Mouse (Mus musculus): ENCODE measurements around the gene D330020A13Rik.
"Not testable (repeated sequence)": the region's sequence is repeated elsewhere in the genome, so short reads cannot be mapped to it uniquely, and the experiment has no call there.

The D330020A13Rik gene

DNA sequence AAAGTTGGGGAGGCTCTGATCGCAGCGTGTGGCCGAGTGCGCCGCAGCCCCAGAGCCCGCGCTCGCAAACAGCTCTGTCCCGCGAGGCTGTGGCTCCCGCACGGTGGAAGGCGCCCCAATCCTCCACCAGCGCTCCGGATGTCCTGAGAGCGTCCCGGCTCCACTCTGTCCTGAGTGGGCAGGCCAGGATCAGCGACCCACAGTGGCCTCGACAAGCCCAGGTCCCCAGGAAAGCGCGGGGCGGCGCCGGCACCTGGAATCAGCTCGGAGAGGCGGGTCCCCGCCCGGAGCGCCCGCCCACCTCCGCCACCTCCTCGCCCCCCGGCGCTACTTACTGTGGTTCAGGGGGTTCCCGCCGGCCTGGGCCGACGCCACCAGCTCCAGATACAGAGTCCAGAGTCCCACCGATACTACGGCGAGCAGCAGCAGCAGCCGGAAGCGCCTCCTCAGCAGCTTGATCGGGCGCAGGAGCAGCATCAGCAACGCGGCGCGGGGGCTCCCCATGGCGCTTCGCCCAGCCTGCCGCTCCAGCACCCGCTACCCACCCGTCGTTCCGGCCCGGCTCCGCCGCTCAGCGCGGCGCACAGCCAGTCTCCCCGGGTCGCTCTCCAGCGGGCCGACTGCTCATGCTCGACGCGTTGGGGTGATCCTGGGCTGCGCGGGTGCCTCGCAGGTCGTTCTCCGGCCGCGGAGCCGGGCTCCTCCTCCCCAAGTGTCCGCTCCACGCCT, at the start of gene D330020A13Rik, which contains the start of gene B4galnt3:
Gene D330020A13Rik, plus strand, starts transcription at position 309 of the 729 bp plus-strand sequence.
Gene B4galnt3, minus strand, starts transcription at position 504 of the 729 bp plus-strand sequence.
- peak in 1 of 2 experiments; percentile 34 for DNase-seq (ENCODE audit: low spot score in 2 of 2)

DNA sequence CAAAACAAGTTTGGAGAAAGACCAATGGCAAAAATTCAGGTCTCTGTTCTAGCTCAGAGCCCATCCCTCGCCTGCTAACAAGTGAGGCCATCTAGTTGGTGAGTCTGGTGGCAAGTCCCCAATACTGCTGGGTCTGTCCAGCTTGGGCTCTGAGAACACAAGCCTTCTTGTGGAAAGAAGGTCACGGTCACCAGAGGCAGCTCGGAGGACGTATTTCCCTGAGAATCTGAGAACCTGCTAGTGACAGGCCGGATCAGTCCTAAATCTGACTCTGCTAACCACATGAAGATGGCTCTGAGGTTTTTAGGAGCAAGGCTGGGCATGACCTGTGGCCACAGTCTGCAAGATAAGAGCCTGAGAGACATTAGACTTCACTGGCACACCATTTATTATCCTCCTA, 47.5 kb upstream of the D330020A13Rik start:
- DNase-seq (ENCODE audit: low spot score in 2 of 2) = no peak

DNA sequence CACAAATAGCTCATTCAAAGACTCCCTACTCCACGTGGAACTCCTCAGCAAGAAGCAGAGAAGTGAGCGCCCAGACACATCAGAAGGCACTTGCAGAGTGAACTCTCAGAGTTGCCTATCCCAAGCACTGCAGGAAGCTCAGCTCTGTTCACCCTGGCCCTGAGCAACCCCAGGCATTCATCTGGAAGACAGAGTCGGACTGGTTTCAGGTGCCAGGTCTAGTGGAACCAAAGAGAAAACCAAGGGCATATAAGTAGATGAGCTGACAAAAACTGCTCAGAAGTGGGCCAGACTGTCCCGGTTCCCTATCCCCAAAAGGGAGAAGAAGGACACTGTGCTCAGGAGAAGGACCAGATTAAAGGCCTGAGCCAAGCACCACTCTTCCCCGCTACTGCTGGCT, 44.3 kb upstream of the D330020A13Rik start:
- no peak for DNase-seq (ENCODE audit: low spot score in 2 of 2)

DNA sequence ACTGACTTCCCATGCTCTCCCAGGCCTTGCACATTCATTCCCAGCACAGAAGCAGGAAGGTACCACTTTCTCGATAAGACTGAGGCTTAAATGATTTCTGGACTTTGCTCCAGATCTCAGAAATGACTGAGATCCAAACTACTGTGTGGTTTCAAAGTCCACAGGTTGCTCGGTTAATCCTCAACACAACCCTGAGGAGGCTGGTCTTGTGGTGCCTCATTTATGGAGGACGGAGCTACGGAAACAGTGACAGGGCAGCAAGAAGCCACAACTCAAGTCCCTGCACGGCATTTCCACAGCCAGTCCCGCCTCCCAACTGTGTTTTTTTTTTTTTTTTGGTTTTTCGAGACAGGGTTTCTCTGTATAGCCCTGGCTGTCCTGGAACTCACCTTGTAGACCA, 43.2 kb upstream of the D330020A13Rik start:
- DNase-seq (ENCODE audit: low spot score in 2 of 2) = no peak

DNA sequence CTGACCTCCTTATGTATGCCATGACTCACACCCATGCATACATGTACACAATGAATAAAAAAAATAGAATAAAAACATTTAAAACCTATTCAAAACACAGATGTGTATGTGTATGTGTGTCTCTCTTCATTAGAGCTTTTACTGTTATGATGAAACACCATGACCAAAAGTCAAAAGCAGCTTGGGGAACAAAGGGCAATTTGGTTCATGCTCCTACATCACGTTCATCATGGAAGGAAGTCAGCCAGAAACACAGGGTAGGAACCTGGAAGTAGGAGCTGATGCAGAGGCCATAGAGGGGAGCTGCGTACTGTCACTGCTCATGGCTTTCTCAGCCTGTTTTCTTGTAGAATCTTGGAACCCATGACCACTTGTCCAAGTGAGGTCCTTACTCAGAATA, 41.4 kb upstream of the D330020A13Rik start:
- DNase-seq (ENCODE audit: low spot score in 2 of 2) = no peak

DNA sequence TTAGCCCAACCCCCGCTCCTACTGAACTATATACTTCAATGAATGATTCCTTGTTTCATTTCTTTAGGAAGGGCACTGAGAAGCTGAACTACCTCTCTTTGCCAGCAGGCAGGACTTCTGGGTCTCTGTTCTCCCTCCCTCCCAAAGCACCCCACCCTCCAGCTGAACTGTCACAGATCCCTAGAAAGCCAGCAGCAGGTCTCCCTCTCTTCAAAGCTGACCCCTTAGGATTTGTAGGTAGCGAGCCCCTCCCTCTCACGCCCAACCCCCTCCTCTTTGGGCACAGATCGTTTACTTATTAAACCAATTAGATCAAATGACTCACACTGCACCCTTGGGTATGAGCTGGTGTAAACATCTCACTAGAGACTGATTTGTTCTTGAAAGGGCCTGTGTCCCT, 39.5 kb upstream of the D330020A13Rik start:
- DNase-seq (ENCODE audit: low spot score in 2 of 2) = no peak

DNA sequence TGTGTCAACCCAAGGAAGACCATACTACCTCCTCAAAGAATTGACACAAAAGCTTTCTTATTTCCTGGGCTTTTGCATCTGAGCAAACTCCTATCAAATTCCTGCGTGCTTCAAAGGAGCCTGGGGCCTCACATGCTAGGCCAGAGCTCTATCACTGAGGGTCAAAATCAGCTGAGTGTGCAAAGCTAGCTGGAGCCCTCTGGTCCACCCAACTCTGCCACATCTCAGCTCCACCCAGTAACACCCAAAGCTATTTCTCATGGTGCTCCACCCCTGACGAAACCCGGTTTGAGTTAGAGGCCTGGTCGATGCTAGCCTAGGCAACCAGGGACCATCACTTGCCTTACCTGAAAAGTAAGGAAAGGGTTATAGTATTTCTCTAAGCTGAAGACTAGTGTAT, 39.0 kb upstream of the D330020A13Rik start:
- DNase-seq (ENCODE audit: low spot score in 2 of 2) = no peak

DNA sequence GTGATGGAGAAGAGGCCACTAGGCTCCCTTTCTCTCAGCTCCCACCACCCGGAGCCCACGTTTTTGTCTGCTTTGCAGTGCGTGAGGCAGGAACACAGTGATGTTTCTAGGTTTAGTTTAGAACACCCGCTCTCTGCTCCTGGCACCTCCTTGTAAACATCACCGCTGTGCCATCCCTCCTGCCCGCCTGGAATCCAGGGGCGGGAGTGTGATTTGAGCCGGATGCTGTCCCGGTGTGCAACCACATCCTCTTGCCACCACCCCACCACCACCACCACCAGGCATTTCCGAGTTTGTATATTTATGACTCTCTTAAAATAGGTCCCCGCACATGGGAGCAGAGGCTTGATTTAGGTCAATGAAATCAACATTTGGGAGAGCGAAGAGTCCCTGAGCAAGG, 38.5 kb upstream of the D330020A13Rik start:
- no peak for DNase-seq (ENCODE audit: low spot score in 2 of 2)

DNA sequence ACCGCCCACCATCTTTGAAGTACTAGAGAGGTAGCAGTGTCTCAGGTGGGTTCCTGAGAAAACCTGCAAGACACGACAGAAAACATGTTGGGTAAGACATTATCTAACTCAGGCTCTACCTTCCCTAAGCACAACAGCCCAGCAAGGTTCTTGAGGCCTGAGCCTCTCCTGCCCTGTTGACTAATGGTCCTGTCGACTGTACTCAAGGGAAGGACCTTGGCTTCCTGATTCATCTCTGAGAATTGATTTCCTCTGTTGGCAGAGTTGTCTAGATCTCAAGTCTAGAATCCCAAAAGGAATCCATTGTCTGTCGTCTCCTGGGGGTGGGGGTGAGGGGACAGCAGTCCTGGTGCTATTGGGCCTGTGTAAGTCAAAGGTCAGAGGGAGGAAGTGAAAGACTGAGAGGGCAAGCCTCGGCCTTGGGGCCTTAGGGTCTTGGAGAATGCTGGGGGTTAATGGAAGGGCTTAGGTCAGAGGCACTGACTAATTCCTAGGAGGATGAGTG, 37.7 kb upstream of the D330020A13Rik start:
- no peak for DNase-seq (ENCODE audit: low spot score in 2 of 2)

DNA sequence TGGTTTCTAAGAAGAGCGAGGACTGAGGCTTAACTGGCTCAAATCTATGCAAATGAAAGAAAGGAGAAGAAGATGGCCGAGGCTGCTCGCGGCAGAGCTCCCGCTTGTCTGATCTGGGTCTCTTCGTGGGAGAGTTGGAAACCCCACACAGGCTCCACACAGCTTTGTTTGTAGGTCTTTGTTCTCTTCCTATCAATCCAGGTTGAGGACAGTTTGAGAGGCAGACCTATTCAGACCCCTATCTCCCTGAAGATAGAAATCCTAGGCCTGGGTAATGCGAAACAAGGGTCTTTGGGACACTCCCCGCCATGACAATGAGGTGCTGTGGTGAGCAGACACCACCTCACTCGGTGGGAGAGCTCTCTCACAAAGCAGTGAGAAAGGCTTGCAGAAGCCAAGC, 34.7 kb upstream of the D330020A13Rik start:
- no peak for DNase-seq (ENCODE audit: low spot score in 2 of 2)

DNA sequence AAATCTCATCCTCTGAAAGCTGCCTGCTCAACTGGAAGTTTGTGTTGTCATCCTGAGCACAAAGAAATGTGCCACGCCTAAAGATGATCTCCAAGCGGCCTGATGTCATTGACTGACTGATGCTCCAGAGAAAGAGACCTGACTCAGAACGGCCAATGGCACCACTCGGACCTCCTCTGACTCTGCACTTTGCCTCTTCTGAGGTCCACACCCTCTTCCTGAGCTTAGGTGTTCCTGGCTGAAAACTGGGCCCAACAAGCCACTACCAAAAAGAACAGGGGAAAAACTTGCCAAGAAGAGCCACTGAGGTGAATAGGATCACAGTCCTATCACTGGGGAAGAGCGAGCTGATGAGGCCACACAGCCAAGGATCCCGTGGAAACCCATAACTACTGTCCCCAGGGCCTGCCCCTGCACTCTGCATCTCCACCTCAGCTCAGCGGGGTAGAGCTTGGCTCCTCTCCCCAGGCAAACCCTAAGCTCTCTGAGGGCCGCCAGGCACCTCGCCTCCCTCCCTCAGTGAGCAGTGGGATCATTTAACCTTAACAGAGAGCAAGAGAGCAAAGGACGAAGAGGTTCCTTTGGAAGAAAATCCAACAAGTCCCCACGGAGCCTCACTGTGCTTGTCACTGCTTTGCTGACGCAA, 31.2 kb upstream of the D330020A13Rik start:
- no peak for DNase-seq (ENCODE audit: low spot score in 2 of 2)

DNA sequence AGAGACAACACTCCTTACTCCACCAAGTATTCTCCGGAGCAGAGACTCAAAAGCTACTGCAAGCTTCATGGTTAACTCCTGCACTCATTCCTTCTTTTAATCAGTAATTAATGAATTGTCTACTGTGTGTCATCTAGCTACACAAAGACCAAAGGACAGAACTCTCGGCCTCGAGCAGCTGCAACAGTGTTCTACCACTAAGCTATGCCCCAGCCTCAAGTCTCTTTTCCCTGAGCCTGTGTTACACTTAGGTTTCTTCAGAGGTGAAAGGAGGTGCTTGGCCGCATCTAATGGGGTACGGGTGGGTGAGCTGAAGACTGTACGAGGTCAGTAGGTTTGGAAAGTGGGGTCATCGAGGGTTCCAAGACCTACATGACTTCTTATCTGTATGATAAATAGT, 30.6 kb upstream of the D330020A13Rik start:
- no peak for DNase-seq (ENCODE audit: low spot score in 2 of 2)

DNA sequence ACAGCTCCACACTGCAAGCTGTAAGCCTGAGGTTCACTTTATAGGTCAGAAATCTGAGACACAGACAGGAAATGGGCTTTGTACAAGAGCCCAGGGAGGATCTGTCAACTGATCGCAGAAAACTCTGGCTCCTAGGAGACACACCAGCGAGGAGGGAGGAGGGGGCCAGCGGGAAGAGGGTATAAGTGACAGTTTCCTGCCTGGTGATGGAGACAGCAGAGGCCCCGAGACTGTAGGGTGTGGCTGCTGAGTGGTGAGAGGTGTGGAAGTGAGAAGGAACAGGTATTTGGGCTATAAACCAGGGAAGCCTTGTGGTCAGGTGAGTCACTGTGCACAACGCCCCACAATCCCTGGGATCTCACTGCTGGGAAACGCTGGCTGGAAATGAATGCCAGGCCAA, 30.0 kb upstream of the D330020A13Rik start:
- DNase-seq (ENCODE audit: low spot score in 2 of 2) = no peak

DNA sequence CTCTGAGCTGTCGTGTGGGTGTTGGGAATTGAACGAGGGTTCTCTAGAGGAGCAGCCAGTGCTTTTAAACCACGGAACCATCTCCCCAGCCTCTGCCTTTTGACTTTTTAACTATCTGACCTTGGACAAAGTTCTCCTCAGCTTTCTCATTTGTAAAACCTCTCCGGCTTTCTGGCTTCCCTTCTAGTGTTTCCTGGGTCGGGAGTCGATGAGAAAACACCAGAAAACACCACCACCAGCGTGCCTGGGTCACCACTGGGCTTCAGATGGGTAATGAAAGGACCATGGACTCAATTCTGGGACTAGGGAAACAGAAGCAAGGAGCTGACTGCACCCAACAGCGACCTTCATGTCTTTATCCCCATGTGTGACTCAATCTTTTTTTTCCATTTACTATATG, 20.0 kb upstream of the D330020A13Rik start:
- DNase-seq (ENCODE audit: low spot score in 2 of 2) = no peak

DNA sequence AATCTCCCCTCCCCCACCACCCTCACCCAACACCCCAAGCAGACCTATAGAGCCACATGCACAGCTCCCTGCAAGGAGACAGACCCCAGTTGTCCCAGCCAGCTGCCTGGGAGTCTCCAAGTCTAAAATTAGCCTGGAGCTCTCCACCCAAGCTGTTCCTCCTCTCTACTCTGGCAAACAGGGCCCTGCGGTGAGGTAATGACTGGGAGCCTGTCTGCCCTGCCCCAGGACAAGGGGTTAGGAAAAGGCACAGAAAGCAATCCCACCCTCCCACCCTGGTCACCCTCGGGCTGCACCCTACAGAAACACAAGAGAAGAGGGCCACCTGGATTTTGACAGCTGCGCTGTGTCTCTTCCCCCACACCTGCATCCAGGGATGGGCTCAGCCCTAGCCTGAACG, 19.3 kb upstream of the D330020A13Rik start:
- no peak for DNase-seq (ENCODE audit: low spot score in 2 of 2)

DNA sequence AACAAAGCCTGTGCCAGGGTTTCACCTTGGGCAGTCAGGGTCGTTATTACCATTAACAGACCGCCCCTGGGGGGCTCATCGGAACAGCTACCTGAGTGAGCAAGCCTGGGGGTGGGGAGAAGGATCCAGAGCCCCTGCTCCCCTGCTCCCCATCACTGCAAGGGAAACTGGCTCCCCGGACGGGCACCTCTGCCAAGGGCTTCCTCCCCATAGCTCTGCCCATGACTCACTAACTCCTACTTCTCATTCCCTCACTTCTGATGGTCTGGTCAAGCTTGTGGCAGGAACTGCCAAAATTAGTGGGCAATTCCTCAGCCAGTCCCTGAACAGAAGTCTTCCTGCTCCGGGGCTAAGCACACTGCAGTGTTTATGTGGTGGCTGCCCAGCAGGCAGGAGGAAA, 18.9 kb upstream of the D330020A13Rik start:
- DNase-seq (ENCODE audit: low spot score in 2 of 2) = no peak

DNA sequence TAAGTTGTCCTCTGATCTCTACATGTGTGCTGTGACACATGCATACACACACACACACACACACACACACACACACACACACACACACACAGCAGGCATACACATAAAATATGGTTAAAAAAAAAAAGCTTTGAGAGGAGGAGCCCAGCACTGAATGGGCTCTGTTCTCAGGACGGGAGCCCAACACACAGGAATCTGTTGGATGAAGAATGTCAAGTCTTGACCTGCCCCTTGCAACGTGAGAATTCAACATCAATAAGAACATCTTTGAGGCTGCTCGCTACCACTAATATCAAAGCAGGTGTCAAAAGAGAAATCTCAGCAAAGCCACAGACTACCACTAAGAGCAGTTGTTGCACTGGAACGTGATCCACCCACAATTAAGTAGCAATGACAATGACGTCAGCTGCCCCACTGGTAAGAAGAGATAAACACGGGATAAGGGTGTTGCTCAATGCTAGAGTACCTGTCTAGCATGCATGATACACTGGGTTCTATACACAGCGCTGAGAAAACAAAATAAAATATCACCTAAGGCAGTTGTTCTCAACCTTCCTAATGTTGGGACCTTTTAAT, 17.2 kb upstream of the D330020A13Rik start:
- no peak for DNase-seq (ENCODE audit: low spot score in 2 of 2)

DNA sequence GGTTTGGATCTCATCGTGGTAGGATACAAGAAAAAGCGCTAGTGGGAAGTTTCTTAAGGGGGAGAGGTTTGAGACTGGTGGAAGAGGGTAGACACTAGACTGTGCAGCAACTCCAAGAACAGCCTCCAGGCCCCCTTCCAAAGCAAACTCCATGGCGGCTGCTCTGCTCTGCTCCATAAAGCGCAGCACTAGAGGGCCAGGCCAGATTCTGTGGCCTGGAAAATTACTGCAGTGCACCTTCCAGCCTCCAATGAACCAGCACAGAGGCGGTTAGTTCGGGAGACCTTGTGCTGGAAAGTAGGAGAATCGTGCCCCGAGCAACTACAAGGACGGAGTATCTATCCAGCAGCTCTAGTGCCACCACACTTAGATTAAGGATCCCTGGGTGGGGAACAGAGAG, 6.9 kb upstream of the D330020A13Rik start:
- DNase-seq (ENCODE audit: low spot score in 2 of 2) = no peak

DNA sequence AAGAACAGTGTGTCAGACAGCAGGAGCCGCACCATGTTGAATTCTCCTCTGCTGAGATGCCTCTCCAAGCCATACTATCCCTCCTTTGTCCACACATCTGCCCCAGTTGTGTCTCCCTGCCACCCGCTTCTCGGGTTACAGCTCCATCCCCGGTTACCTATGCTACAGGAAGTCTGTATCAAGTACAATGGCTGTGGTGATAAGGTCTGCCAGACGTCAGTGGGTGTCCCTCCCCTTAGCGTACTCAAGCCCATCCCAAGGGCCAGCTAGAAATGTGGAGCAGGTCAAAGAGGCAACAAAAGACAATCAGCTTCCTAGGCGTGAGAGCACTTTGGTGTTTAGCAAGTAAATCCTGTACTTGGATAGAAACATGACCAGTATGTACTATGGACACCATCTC, 5.6 kb upstream of the D330020A13Rik start:
- no peak for DNase-seq (ENCODE audit: low spot score in 2 of 2)

DNA sequence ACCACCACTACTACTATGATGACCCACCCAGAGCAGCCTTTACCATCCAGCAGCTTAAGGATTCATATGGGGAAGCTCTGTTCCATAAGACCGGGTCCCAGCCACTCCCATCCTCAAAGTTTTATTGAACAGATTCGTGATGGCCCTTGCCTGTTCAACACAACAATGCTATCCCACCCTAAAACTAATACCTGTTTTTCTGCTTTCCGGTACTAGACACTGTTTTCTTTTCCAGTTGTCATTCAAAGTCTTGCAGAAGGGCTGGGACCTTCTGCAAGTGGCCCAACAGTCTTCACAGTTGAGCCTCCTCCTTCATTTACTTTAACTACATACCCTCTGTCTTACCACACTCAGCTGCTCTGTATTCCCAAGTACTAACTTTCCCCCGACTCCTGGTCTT, 4.7 kb upstream of the D330020A13Rik start:
- DNase-seq (ENCODE audit: low spot score in 2 of 2) = no peak

DNA sequence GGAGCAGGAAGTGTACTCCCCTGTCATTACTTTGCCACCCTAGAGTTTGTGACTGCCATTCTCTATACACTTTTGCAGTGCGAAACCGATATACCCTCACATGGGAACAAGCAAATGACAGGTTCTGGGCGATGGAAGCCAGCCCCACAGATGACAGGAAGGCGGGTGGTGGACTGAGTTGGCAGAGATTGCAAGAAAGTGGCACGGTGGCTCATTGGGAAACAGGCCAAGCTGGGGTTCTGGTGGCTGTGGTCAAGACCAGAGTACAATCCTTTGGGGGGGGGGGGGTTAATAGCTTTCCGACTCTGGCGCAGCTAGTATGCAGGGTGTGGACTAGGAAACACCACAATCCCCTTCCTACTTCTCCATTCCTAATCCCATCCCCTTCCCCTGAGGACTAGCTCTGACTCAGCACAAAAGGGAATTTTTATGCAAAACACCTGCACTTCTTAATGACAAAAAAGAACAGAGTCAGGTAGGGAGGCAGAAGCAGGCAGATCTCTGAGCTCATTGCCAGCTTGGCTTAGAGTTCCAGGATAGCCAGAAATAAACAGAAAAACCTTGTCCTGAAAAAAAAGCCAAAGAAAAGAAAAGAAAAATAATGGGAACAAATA, 2.7 kb upstream of the D330020A13Rik start:
- no peak for DNase-seq (ENCODE audit: low spot score in 2 of 2)

DNA sequence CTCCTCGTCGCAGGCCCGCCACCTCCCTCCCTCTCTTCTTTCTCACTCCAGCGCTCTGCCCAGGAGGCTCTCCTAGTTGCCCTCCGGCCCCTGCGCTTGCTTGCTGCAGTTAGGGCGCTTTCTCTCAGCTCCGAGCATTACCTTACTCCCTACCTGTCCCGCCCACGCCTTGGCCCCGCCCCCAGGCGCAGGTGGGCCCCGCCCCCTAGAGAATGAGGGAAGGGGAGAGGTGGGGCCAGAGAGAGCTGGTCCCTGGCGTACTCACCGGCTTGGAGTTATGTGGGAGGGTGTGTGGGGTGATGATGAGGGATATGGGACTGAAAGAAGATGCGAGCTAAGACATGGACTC, 595 bp downstream of the D330020A13Rik start:
- DNase-seq (ENCODE audit: low spot score in 2 of 2) = peak in 1 of 2 experiments; percentile 25

DNA sequence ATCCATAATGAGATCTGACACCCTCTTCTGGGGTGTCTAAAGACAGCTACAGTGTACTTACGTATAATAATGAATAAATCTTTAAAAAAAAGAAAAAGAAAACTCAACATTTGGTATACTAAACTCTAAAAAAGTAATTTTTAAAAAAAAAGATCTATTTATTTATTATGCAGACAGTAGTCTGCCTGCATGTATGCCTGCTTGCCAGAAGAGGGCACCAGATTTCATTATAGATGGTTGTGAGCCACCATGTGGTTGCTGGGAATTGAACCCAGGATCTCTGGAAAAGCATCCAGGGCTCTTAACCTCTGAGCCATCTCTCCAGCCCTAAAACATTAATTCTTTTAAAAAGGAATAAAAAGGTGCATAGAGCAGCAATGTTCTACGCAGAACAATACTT, 2.4 kb downstream of the D330020A13Rik start:
- not testable (repeated sequence) for DNase-seq (ENCODE audit: low spot score in 2 of 2)
